Mouse (Mus musculus): ENCODE data around the gene Metrn.

Gene Metrn

GRCm38 (mm10) chr17:25796951-25797369 is at the start of gene Metrn:
Gene Metrn, minus strand, starts transcription at chr17:25797136.
- peak; percentile 90 to 95 for DNase-seq (ENCODE audit: inconsistent age in 2 of 2, low spot score in 1 of 2)

GRCm38 (mm10) chr17:25844396-25844901 is 47.5 kb upstream of the Metrn start, which contains the start of gene Rhot2:
Gene Rhot2, minus strand, starts transcription at chr17:25844851.
- peak; percentile 96 to 98 for DNase-seq (ENCODE audit: inconsistent age in 2 of 2, low spot score in 1 of 2)

- peak in 1 of 2 experiments; percentile 84 for DNase-seq (ENCODE audit: inconsistent age in 2 of 2, low spot score in 1 of 2)
These were observed 46.9 kb upstream of the Metrn start for GRCm38 (mm10) chr17:25843636-25844395.

- no peak for DNase-seq (ENCODE audit: inconsistent age in 2 of 2, low spot score in 1 of 2)
These were observed 46.2 kb upstream of the Metrn start for GRCm38 (mm10) chr17:25843122-25843521.

- no peak for DNase-seq (ENCODE audit: inconsistent age in 2 of 2, low spot score in 1 of 2)
These were observed 45.6 kb upstream of the Metrn start for GRCm38 (mm10) chr17:25842509-25842908.

- peak in 1 of 2 experiments; percentile 14 for DNase-seq (ENCODE audit: inconsistent age in 2 of 2, low spot score in 1 of 2)
These were observed 44.4 kb upstream of the Metrn start, which contains the start of gene Gm20683 for GRCm38 (mm10) chr17:25841117-25841880. Gene Gm20683, minus strand, starts transcription at chr17:25841763.

- no peak for DNase-seq (ENCODE audit: inconsistent age in 2 of 2, low spot score in 1 of 2)
These were observed 43.6 kb upstream of the Metrn start for GRCm38 (mm10) chr17:25840519-25840918.

GRCm38 (mm10) chr17:25839455-25840235 is 42.7 kb upstream of the Metrn start:
- DNase-seq (ENCODE audit: inconsistent age in 2 of 2, low spot score in 1 of 2): no peak

- DNase-seq (ENCODE audit: inconsistent age in 2 of 2, low spot score in 1 of 2): peak in 1 of 2 experiments; percentile 38
These were observed 42.0 kb upstream of the Metrn start for GRCm38 (mm10) chr17:25838904-25839303.

GRCm38 (mm10) chr17:25837533-25837932 is 40.6 kb upstream of the Metrn start:
- DNase-seq (ENCODE audit: inconsistent age in 2 of 2, low spot score in 1 of 2): no peak

- DNase-seq (ENCODE audit: inconsistent age in 2 of 2, low spot score in 1 of 2): peak; percentile 92 to 95
These were observed 40.1 kb upstream of the Metrn start, which contains the start of gene Rhbdl1 for GRCm38 (mm10) chr17:25837076-25837410. Gene Rhbdl1, minus strand, starts transcription at chr17:25837295.

GRCm38 (mm10) chr17:25836397-25837075 is 39.6 kb upstream of the Metrn start:
- no peak for DNase-seq (ENCODE audit: inconsistent age in 2 of 2, low spot score in 1 of 2)

GRCm38 (mm10) chr17:25835816-25836215 is 38.9 kb upstream of the Metrn start:
- peak; percentile 39 to 66 for DNase-seq (ENCODE audit: inconsistent age in 2 of 2, low spot score in 1 of 2)

- peak; percentile 46 to 54 for DNase-seq (ENCODE audit: inconsistent age in 2 of 2, low spot score in 1 of 2)
These were observed 38.4 kb upstream of the Metrn start for GRCm38 (mm10) chr17:25835301-25835700.

GRCm38 (mm10) chr17:25834595-25835222 is 37.8 kb upstream of the Metrn start:
- peak; percentile 41 to 64 for DNase-seq (ENCODE audit: inconsistent age in 2 of 2, low spot score in 1 of 2)

GRCm38 (mm10) chr17:25833961-25834594 is 37.1 kb upstream of the Metrn start:
- peak; percentile 64 to 85 for DNase-seq (ENCODE audit: inconsistent age in 2 of 2, low spot score in 1 of 2)

- DNase-seq (ENCODE audit: inconsistent age in 2 of 2, low spot score in 1 of 2): peak; percentile 96 to 99
These were observed 36.3 kb upstream of the Metrn start, which contains the start of gene Stub1 for GRCm38 (mm10) chr17:25833291-25833663. Gene Stub1, minus strand, starts transcription at chr17:25833404.

- DNase-seq (ENCODE audit: inconsistent age in 2 of 2, low spot score in 1 of 2): peak; percentile 100
These were observed 35.7 kb upstream of the Metrn start for GRCm38 (mm10) chr17:25832436-25833290.
